Mouse (Mus musculus): ENCODE results near the gene Cfdp1.
"Not testable (repeated sequence)": the region's sequence is repeated elsewhere in the genome, so short reads cannot be mapped to it uniquely, and the experiment has no call there.

The Cfdp1 gene

GRCm38 (mm10) chr8:111864648-111865047 lies 10.6 kb upstream of the Cfdp1 start:
- DNase-seq (ENCODE audit: extremely low read depth, insufficient read length, low spot score), result no peak

- DNase-seq (ENCODE audit: extremely low read depth, insufficient read length, low spot score), result no peak
These were observed 9.2 kb upstream of the Cfdp1 start for GRCm38 (mm10) chr8:111863280-111863679.

GRCm38 (mm10) chr8:111855977-111856376 lies 1.9 kb upstream of the Cfdp1 start:
- no peak for DNase-seq (ENCODE audit: extremely low read depth, insufficient read length, low spot score)

- not testable (repeated sequence) for DNase-seq (ENCODE audit: extremely low read depth, insufficient read length, low spot score)
These were observed 872 bp downstream of the Cfdp1 start for GRCm38 (mm10) chr8:111853219-111853618.

GRCm38 (mm10) chr8:111846746-111847145 lies 7.3 kb downstream of the Cfdp1 start:
- DNase-seq (ENCODE audit: extremely low read depth, insufficient read length, low spot score), result no peak

GRCm38 (mm10) chr8:111835540-111835939 lies 18.6 kb downstream of the Cfdp1 start:
- no peak for DNase-seq (ENCODE audit: extremely low read depth, insufficient read length, low spot score)

GRCm38 (mm10) chr8:111834011-111834410 lies 20.1 kb downstream of the Cfdp1 start:
- DNase-seq (ENCODE audit: extremely low read depth, insufficient read length, low spot score), result no peak

GRCm38 (mm10) chr8:111832983-111833382 lies 21.1 kb downstream of the Cfdp1 start:
- DNase-seq (ENCODE audit: extremely low read depth, insufficient read length, low spot score), result no peak

- DNase-seq (ENCODE audit: extremely low read depth, insufficient read length, low spot score), result no peak
These were observed 22.1 kb downstream of the Cfdp1 start for GRCm38 (mm10) chr8:111831996-111832395.

GRCm38 (mm10) chr8:111828595-111828994 lies 25.5 kb downstream of the Cfdp1 start:
- no peak for DNase-seq (ENCODE audit: extremely low read depth, insufficient read length, low spot score)

- no peak for DNase-seq (ENCODE audit: extremely low read depth, insufficient read length, low spot score)
These were observed 28.9 kb downstream of the Cfdp1 start for GRCm38 (mm10) chr8:111825219-111825618.

GRCm38 (mm10) chr8:111824334-111824733 lies 29.8 kb downstream of the Cfdp1 start:
- no peak for DNase-seq (ENCODE audit: extremely low read depth, insufficient read length, low spot score)

- DNase-seq (ENCODE audit: extremely low read depth, insufficient read length, low spot score), result no peak
These were observed 32.9 kb downstream of the Cfdp1 start for GRCm38 (mm10) chr8:111821199-111821598.

- DNase-seq (ENCODE audit: extremely low read depth, insufficient read length, low spot score), result no peak
These were observed 33.4 kb downstream of the Cfdp1 start for GRCm38 (mm10) chr8:111820691-111821090.

- no peak for DNase-seq (ENCODE audit: extremely low read depth, insufficient read length, low spot score)
These were observed 34.1 kb downstream of the Cfdp1 start for GRCm38 (mm10) chr8:111820018-111820417.

- DNase-seq (ENCODE audit: extremely low read depth, insufficient read length, low spot score), result no peak
These were observed 35.5 kb downstream of the Cfdp1 start for GRCm38 (mm10) chr8:111818556-111818955.

- DNase-seq (ENCODE audit: extremely low read depth, insufficient read length, low spot score), result no peak
These were observed 39.0 kb downstream of the Cfdp1 start for GRCm38 (mm10) chr8:111815078-111815477.

- DNase-seq (ENCODE audit: extremely low read depth, insufficient read length, low spot score), result no peak
These were observed 40.3 kb downstream of the Cfdp1 start for GRCm38 (mm10) chr8:111813818-111814217.

- DNase-seq (ENCODE audit: extremely low read depth, insufficient read length, low spot score), result no peak
These were observed 41.3 kb downstream of the Cfdp1 start for GRCm38 (mm10) chr8:111812835-111813234.

GRCm38 (mm10) chr8:111810656-111811336 lies 43.3 kb downstream of the Cfdp1 start:
- DNase-seq (ENCODE audit: extremely low read depth, insufficient read length, low spot score), result no peak

GRCm38 (mm10) chr8:111808891-111809622 lies 45.0 kb downstream of the Cfdp1 start:
- no peak for DNase-seq (ENCODE audit: extremely low read depth, insufficient read length, low spot score)

GRCm38 (mm10) chr8:111808006-111808405 lies 46.1 kb downstream of the Cfdp1 start:
- DNase-seq (ENCODE audit: extremely low read depth, insufficient read length, low spot score), result no peak
